Mouse (Mus musculus) left cerebral cortex, adult 18-20 months (tissue): ENCODE measurements around the gene Fam196a. TPM values are rescaled to one million over a fixed set of nuclear protein-coding genes. Genes with fewer than 3 reads are reported as not detected.

Experiments
- DNase-seq, 2 experiments: peaks; one replicate each; pipeline ENCODE4 v3.0.0; 2021 to 2022; ENCODE audit warnings: low spot score in 2 of 2, mixed read lengths in 1 of 2
- long read RNA-seq, 2 experiments: library from polyadenylated mRNA; stranded (forward); transcript quantifications; one replicate each; pipeline ENCODE4 v2.0.0; 2021
- total RNA-seq, 2 experiments: library from RNA; stranded (reverse); gene quantifications; 2 replicates each; pipeline ENCODE4 v1.2.3; 2021

Gene Fam196a
- 10 to 100 TPM; 16.6 to 17.2 TPM for total RNA-seq
- long read RNA-seq, experiment 1, partial matches to known transcripts: 1 of 6 reads
- long read RNA-seq, experiment 1, other reads (novel, unspliced or antisense): 3 of 6 reads
- long read RNA-seq, experiment 2, partial matches to known transcripts: 1 of 3 reads
- long read RNA-seq, experiment 2, other reads (novel, unspliced or antisense): 0 of 3 reads

- DNase-seq: peak; percentile 68 to 83
These were observed at the start of gene Fam196a for GRCm38 (mm10) chr7:134937927-134938609. TSS of gene Fam196a (minus strand) at chr7:134938430.

DNA sequence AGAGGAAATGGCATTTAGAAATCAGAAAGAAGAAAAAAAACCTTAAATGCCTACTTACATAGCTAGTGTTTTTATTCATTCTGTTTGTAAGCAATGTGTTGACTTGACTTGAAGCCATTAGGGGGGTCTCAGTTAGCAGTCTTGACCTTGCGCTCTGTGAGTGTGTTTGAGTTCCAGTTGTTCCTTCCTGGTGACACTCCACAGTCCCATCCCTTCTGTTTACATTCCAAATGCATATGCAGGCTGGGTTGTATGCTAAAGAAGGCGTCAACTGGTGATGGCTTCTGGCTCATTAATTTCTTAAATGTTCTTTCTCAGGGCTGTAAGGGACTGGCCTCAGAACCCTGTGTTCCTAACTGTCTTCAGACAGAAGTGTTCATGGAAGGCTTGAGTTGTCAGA lies 23.4 kb upstream of the Fam196a start:
- no peak for DNase-seq

DNA sequence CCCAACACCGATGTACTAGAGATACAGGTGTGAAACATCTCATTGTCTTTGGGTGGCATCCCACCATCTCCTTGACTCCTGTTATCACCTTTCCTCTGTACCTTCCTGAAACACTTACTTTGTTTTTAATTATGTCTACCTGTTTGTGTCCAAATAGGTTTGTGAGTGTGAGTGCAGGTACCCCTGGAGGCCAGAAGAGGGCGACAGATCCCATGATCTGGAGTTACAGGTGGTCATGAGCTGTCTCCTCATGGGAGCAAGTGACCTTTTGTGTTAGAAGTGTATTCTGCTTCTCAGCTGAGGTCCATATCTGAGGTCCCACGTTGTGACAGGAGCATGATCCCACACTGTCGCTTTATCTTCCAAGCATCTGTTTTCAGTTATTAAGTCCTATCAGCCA lies 22.6 kb upstream of the Fam196a start:
- no peak for DNase-seq

DNA sequence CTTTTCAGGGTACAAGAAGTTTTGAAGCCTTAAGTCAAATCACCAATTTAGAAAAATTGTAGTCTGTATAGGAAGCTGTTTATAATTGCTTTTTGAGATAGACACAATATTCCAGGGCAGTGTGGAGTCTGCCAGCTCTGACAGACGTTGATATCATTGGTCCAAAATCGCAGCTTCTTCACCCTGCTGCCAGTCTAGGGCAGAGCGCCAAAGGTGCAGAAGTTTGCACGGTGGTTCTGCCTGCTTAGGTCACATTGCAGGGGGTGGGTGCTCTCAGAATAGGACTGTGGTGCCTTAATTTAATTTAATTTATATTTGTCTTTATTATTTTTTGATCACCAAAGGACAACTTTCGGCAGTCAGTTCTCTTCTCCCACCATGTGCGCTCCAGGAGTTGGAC lies 20.9 kb upstream of the Fam196a start:
- no peak for DNase-seq

DNA sequence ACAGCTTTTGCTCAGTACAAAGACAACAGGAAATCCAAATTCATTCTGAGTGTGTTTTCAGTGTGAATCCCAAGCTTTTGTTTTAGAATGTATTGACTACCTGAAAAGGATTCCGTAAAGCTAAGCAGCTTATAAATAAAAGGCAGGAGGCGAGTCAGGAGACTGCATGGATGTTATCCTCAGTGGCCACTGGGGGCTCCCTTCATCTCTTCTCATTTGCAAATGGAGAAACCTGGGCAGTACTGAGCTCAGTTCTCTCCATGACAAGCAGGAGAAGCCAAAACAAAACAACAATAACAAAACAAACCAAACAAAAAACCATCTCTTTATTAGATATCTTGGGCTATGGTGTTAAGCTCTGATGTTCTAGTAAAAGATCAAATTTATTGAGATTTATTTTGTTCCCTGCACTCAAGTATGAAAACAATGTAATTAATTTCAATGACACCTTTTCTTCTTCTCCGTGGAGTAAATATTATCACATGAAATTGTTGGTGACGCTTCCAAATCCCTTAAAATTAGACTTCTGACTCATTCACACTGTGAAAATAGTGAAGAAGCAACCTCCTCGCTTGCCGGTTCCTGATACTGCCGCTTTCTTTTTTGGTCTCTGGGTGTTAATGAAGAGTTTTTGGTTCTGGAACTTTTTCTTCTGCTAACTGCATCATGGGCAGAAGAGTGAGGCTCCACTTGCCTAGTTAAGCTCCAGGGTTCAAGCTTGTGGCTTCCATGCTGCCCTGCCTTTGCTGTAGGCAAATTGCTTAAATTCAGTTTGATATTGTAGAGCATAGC lies 7.9 kb upstream of the Fam196a start:
- DNase-seq: peak; percentile 17 to 42

GRCm38 (mm10) chr7:134943701-134944100 lies 5.5 kb upstream of the Fam196a start:
- no peak for DNase-seq

DNA sequence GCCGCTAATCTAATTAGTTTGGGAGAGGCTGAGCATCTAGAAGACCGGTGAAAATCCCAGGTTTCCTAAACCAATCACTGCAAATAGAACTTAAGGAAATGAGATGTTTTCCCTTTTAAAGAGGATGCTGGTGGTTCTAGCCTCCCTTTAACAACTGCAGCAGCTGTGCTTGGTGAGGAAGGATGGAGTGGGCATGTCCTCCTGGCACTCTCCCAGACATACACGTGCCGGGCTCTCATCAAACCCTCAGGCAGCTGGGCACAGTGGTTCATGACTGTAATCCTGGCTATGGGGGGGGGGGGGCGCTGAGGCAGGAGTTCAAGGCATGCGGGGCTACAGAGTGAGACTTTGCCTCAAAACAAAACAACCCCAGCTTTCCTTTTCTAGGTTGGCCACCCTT lies 4.8 kb upstream of the Fam196a start:
- DNase-seq: no peak

DNA sequence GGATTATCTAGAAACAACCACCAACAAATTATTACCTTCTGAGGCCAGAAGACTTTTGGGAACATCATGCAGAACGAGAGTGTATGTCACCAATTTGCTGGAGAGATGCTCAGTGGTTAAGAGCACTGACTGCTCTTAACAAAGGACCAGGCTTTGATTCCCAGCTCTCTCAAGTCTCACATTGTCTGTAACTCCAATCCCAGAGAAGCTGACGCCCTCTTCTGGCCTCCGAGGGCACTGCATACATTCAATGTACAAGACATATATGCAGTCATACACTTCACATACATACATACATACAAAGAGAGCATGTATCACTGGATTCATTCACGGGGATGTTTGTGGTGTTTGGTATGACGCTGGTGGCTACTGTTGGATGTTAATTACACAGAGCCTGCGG lies 3.7 kb upstream of the Fam196a start:
- no peak for DNase-seq

- peak; percentile 40 to 46 for DNase-seq
These were observed 731 bp downstream of the Fam196a start for GRCm38 (mm10) chr7:134937471-134937926.

- DNase-seq: no peak
These were observed 6.3 kb downstream of the Fam196a start for GRCm38 (mm10) chr7:134931886-134932285.

GRCm38 (mm10) chr7:134901992-134902391 lies 36.2 kb downstream of the Fam196a start:
- DNase-seq: no peak

DNA sequence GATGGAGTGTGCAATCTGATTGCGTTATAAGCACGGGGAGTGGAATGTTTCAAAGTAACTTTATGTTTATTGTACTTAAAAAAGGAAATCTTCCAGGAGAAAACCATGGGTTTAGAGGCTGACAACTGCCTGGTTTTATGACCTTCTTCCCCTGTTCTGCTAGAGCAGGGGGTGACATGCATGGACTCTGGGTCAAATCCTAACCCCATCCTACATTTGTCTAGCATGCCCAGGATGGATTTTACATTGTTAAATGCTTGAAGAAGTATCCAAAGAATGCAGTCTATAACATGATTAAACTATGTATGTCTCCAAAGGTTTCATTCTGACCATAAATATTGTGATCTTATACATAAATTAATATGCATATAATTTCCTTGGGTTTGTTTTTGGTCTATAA lies 38.8 kb downstream of the Fam196a start:
- DNase-seq: no peak

GRCm38 (mm10) chr7:134894604-134895003 lies 43.6 kb downstream of the Fam196a start:
- no peak for DNase-seq

GRCm38 (mm10) chr7:134892972-134893371 lies 45.3 kb downstream of the Fam196a start:
- peak in 1 of 2 experiments; percentile 16 for DNase-seq

DNA sequence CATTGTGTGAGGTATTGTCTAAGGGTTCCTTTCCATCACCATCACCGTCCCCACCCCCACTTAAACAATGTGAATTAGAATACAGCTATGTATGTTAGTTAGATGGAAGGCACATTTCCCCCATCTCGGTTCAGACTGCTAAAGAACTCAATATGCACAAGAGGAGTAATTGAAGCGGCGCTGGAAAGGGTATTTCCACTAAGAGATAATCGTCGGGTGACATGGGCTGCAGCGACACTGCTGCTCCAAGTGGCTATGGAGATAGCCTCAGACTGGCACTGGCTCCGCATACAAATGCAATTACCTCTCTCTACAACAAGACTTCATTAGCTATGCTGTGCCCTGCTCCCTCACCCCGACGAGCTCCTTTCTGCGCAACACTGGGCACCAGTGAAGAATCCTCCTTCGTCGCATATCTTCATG lies 45.8 kb downstream of the Fam196a start:
- DNase-seq: no peak

DNA sequence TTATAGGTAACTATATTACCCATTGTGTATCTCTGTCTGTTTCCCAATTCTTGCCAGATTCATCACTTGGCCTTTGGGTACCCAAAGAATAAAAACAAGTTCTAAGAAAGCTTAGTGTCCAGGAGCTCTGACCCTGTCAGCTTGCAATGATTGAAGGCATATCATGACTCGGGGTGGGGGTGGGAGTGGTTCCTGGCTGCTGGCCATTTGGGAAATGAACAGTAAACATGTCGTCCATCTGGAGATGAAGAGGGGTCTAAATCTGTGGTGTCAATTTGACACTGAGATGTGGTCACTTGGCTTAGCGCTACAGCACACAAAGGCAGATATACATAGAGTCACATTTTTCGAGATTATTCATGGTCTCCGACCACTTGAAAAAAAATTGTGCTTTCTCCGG lies 54.7 kb downstream of the Fam196a start:
- DNase-seq: no peak

GRCm38 (mm10) chr7:134880431-134880830 lies 57.8 kb downstream of the Fam196a start:
- no peak for DNase-seq

DNA sequence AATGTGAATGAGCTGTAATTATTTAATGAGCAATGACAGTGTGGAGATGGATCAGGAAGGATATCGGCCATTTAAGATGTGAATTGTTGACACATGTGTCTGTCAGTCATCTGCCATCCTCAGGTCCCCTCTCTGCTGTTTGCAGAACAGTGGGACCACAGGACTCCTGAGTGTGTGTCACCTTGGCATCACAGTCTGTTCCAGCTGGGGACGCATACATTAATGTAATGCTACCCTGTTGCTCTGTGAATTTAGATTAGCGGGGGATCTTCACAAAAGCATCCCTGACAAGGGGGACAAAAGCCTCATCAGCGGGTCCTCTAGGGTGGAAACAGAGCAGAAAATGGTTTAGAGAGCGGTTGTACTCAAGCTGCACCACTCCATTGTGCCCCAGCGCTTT lies 59.2 kb downstream of the Fam196a start:
- DNase-seq: no peak

GRCm38 (mm10) chr7:134872981-134873380 lies 65.2 kb downstream of the Fam196a start:
- no peak for DNase-seq

GRCm38 (mm10) chr7:134872511-134872910 lies 65.7 kb downstream of the Fam196a start:
- no peak for DNase-seq

DNA sequence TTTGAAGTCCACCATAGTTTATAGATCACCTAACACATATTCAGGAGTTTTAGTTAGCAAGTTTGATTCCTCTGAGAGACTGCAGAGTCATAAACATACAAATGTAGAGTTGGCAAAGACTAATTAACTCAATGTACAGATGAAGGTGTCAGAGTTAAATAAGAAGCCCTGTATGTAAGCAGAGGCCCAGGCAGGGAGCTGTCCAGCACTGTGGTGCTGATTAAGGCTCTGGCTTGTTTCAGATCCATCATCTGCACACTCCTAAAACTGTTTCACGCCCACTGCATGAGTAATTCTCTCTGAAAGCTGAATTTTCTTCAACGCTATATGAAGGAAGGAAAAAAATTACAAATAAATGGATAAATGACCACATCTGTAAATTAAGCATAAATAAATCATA lies 74.1 kb downstream of the Fam196a start:
- peak in 1 of 2 experiments; percentile 12 for DNase-seq

DNA sequence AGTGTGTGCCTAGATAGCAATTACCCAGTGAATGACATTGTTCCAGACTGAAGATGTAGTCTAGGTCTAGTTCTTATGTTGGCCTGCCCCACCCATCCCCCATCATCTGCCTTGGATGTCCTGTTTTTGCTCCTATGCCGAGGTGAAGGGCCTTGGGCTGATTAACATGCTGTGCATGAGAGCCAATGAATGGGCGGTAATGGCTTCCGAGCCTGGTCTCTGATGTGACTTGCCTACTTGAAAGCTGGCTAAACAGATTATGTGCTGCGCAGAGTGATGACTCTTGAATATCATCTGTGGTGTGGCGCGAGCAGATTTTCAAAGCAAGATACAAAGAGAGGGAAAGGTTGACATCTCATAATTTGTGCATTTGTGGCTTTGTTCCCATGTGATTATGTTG lies 76.2 kb downstream of the Fam196a start:
- no peak for DNase-seq
